Mouse (Mus musculus) testis, adult 2 months (tissue): ENCODE measurements around the gene Ggt5. TPM values are rescaled to one million over a fixed set of nuclear protein-coding genes. Genes with fewer than 3 reads are reported as not detected.

Source experiments
- H3K27ac ChIP-seq: fragments of 200-500 bp; 2 replicates; pipeline ENCODE4 v1.5.1; 2012; ENCODE audit warnings: low read depth, low read length; ENCODE audit not compliant: control insufficient read depth, insufficient read depth
- H3K27me3 ChIP-seq: fragments of 200-500 bp; 2 replicates; pipeline ENCODE4 v1.6.1; 2012; ENCODE audit warnings: mild to moderate bottlenecking, low read length, moderate library complexity; ENCODE audit not compliant: control insufficient read depth, insufficient read depth
- H3K36me3 ChIP-seq: fragments of 200-500 bp; 2 replicates; pipeline ENCODE4 v1.6.1; 2012; ENCODE audit warnings: mild to moderate bottlenecking, low read length; ENCODE audit not compliant: control insufficient read depth, insufficient read depth
- H3K4me1 ChIP-seq: fragments of 200-500 bp; 2 replicates; pipeline ENCODE4 v1.6.1; 2012; ENCODE audit warnings: low read length; ENCODE audit not compliant: control insufficient read depth, insufficient read depth
- H3K4me3 ChIP-seq: fragments of 200-500 bp; 2 replicates; pipeline ENCODE4 v1.5.1; 2012; ENCODE audit warnings: low read depth, mild to moderate bottlenecking, low read length, moderate library complexity, mixed read lengths; ENCODE audit not compliant: control insufficient read depth
- CTCF ChIP-seq: fragments of 200-500 bp; IDR thresholded peaks from 2 replicates; pipeline ENCODE4 v1.5.1; 2012; ENCODE audit warnings: low read depth, mild to moderate bottlenecking, inconsistent platforms, low read length, moderate library complexity; ENCODE audit not compliant: control insufficient read depth, insufficient read depth, insufficient replicate concordance
- POLR2A ChIP-seq: fragments of 200-500 bp; IDR thresholded peaks from 2 replicates; pipeline ENCODE4 v1.6.1; 2012; ENCODE audit warnings: low read depth, mild to moderate bottlenecking, inconsistent platforms, low read length, moderate library complexity; ENCODE audit not compliant: control insufficient read depth
- polyA plus RNA-seq: library from polyadenylated mRNA; depleted of rRNA; stranded (reverse); fragments of >200 nt; gene quantifications from 2 replicates; pipeline ENCODE4 v1.2.3, GENCODE M21; 2012

The Ggt5 gene
- polyA plus RNA-seq, 1 experiment: 5.4 TPM

DNA sequence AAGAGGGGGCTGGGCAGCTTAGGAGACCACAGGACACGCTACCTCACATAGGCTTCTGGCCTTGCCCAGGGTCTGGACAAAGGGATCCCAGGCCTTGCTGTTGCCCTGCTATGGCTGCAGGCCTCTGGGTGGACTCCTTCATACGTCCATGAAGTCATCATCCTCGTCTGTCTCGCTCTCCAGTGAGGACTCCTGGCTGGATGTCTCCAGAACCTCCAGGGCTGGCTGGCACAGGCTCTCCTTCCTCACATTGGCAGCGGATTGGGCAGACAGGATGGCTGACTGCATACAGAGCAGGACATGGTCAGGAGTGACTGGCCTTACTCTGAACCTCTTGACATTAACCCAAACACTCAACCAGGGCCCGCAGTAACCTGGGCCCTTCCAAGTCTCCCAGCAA is 57.3 kb downstream of the Ggt5 start:
- H3K36me3 ChIP-seq: no peaks in the 10 kb centered on the region; the same call in none of the 2 replicates
- TF ChIP-seq CTCF (no peak), POLR2A (no peak)

DNA sequence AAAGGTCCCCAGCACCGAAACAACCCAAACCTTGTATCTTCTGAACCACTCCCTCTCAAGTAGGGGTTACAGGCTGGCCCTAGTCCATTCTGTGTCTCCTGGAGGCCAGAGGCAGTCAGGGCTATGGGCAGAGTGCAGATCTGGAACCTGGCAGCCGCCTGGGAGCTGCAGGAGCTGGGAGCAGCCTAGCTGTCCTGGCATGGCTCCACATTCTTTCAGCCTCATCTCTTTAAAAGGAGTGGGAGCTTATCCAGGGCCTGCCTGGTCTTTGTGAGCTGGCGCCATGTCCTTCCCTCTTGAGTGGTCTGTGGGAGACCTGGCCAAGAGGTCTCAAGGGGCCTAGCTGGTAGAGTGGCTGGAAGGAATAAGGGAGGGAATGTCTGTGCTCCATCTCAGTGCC is 58.2 kb downstream of the Ggt5 start:
- H3K27ac ChIP-seq: no peak overlapping the region
- peaks cover 2% of the 10 kb centered on the region; the same call in 1 of the 2 replicates for H3K4me1 ChIP-seq
- TF ChIP-seq POLR2A (no peak), CTCF (no peak)
- no peak overlapping the region for H3K4me3 ChIP-seq
- no peaks in the 10 kb centered on the region; the same call in none of the 2 replicates for H3K36me3 ChIP-seq
- no peaks in the 10 kb centered on the region for H3K27me3 ChIP-seq

More for the DNA sequence above, 57.3 kb downstream of the Ggt5 start:
- Histone ChIP-seq H3K27me3 (no peaks in the 10 kb centered on the region), H3K27ac (no peak overlapping the region), H3K4me1 (peaks cover 2% of the 10 kb centered on the region; the same call in 1 of the 2 replicates), H3K4me3 (no peak overlapping the region)

DNA sequence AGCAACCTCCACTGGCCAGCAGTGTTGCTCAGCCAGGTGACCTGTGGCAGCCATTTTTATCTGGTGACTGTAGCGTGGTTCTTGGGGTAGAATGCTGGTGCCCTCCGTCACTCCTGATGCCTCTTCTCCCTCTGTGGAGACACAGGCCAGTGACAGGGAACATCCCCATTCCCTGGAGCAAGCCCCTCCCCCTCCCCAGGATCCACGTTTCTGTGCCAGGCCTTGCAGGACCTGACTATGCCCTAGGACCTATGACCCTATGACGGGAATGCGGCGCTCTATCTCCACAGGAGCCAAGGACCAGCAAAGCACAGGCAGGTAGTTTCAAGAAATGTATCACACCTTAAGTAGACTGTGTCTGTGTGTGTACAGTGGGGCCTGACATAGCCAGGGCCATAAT is 59.0 kb downstream of the Ggt5 start:
- TF ChIP-seq POLR2A (no peak), CTCF (no peak)
- no peak overlapping the region for H3K27ac ChIP-seq
- H3K4me3 ChIP-seq: no peak overlapping the region

DNA sequence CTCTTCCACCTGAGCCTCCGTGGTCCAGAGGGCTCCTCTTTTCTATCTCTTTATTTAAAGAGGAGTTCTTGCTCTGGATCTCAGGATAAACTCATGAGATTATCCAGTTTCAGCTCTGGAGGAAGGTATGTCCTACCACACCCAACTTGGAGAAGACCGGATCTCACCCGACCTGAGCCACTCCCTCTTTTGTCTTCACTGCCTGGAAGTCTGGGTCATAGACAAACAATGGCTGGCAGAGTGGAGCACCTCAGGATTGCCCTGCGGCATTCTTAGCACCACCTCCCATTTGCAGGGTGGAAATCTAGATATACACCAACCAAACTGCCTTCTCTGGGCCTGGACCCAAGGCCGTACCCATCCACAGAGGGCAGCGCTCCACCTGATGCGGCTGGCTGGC is 59.9 kb downstream of the Ggt5 start:
- Histone ChIP-seq H3K36me3 (no peaks in the 10 kb centered on the region; the same call in none of the 2 replicates), H3K27me3 (no peaks in the 10 kb centered on the region), H3K4me1 (no peaks in the 10 kb centered on the region), H3K27ac (no peak overlapping the region), H3K4me3 (no peak overlapping the region)
- TF ChIP-seq POLR2A (no peak), CTCF (no peak)

More for the DNA sequence above, 59.0 kb downstream of the Ggt5 start:
- Histone ChIP-seq H3K4me1 (peaks cover 2% of the 10 kb centered on the region; the same call in 1 of the 2 replicates), H3K36me3 (no peaks in the 10 kb centered on the region; the same call in none of the 2 replicates), H3K27me3 (no peaks in the 10 kb centered on the region)

DNA sequence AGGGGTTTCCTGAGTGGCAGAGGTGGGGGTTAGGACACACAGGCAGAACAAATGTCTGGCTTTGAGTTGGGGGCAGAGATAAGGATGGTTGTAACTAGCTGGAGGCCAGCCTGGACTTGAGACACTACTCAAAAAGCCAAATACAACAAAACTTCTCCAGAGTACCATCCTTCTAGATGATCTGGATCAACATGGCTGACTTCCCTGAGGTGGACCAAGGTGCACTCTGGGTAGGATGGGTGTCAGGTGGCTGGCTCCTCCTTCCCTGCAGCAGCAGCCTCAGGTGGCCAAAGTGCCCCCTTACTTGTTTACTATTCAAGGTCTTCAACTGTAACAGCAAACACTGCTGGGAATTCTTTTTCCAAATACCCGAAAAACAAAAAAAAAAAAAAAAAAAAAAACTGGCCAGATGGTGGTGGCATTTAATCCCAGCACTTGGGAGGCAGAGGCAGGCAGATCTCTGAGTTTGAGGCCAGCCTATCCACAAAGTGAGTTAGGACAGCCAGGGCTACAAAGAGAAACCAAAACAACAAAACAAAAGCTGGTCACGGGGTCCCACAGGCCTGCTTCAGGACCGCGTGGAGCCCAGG is 60.4 kb downstream of the Ggt5 start:
- TF ChIP-seq CTCF: no peak
- TF ChIP-seq POLR2A: no peak
- Histone ChIP-seq H3K4me3 (no peak overlapping the region), H3K27ac (no peak overlapping the region), H3K36me3 (no peaks in the 10 kb centered on the region; the same call in none of the 2 replicates), H3K27me3 (no peaks in the 10 kb centered on the region), H3K4me1 (no peaks in the 10 kb centered on the region)

DNA sequence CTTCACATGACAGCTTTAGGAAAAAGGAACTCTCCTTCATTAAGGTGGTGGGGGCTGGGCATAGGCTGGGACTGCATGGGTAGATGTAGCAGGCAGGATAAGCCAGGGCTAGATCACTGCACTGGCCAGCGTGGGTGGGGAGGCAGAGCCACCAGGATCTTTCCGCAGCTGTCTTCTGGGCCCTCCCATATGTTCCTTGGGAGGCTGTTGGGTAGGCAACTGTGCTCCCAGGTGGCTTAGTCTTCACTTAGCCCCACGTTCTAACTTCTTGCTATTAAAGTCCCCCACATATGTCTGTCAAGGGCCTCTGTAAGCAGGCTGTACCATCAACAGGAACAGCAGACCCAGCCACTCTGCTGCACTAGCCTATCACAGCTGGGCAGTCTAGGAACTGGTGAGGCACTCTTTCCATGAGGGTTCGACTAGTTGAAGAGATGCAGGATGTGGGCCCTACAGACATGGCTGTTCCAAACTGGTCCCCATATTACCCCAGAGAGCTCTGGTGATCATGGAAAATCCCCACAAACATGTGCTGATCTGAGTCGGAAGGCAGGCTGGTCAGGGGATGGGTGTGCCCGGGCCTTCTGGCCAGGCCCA is 61.3 kb downstream of the Ggt5 start:
- H3K27ac ChIP-seq: no peak overlapping the region

DNA sequence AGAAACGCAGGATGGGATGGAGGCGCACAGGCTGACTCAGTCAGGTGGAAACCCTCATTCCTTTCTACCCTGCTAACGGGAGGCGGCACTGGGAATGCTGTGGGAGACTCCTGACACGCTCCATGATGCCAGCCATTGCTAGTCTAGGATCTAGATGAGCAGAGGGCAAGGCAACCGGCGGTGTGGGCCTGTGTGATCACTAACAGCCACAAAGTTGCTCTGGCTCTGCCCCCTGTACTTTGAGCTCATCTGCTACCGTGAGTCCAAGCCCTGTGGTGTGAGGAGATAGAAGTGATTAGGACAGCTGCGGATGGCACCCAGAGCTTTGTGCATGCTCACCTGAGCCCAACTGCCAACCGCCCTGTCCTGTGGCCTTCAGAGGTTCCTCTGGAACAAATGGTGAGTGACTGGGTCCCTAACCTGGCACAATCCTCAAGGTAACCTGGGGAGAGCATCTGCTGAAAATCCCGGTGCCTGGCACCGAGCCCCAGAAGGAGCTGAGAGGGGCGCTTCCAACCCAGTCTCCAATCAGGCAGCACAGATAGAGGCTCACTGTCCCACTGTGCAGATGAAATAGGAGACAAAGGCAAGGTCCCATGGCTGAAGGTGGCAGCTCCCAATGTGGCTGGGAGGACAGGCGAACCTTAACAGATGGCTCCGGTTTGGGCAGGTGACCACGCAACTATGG is 62.4 kb downstream of the Ggt5 start:
- no peaks in the 10 kb centered on the region for H3K4me1 ChIP-seq
- no peak overlapping the region for H3K4me3 ChIP-seq
- TF ChIP-seq CTCF (no peak), POLR2A (no peak)
- no peaks in the 10 kb centered on the region for H3K27me3 ChIP-seq
- H3K36me3 ChIP-seq: no peaks in the 10 kb centered on the region; the same call in none of the 2 replicates
- no peak overlapping the region for H3K27ac ChIP-seq

More for the DNA sequence above, 61.3 kb downstream of the Ggt5 start:
- Histone ChIP-seq H3K4me1 (no peaks in the 10 kb centered on the region), H3K4me3 (no peak overlapping the region), H3K27me3 (no peaks in the 10 kb centered on the region), H3K36me3 (no peaks in the 10 kb centered on the region; the same call in none of the 2 replicates)
- TF ChIP-seq POLR2A: no peak
- no peak for TF ChIP-seq CTCF
